Mouse (Mus musculus) spleen, adult 2 months (tissue): Measurements from ENCODE around the gene Smarcad1. TPM values are rescaled to one million over a fixed set of nuclear protein-coding genes. Genes with fewer than 3 reads are reported as not detected.
"Not testable (repeated sequence)": the region's sequence is repeated elsewhere in the genome, so short reads cannot be mapped to it uniquely, and the experiment has no call there.

ENCODE experiments used
- DNase-seq, 2 experiments: peaks; one replicate each; pipeline versions ENCODE4 v3.0.0 to v3.0.0-alpha.2; 2012 to 2021; ENCODE audit warnings: low spot score in 2 of 2, low read depth in 1 of 2
- H3K27ac ChIP-seq: fragments of 200-500 bp; 2 replicates; pipeline ENCODE4 v1.5.1; 2012; ENCODE audit warnings: low read length, inconsistent platforms; ENCODE audit not compliant: insufficient read depth
- H3K27me3 ChIP-seq: fragments of 200-500 bp; 2 replicates; pipeline ENCODE4 v1.6.1; 2012; ENCODE audit warnings: mild to moderate bottlenecking, moderate library complexity, low read length, inconsistent platforms; ENCODE audit not compliant: control insufficient read depth, insufficient read depth
- H3K36me3 ChIP-seq: fragments of 200-500 bp; 2 replicates; pipeline ENCODE4 v1.6.1; 2012; ENCODE audit warnings: mild to moderate bottlenecking, low read length, inconsistent platforms; ENCODE audit not compliant: control insufficient read depth, insufficient read depth
- H3K4me1 ChIP-seq: fragments of 200-500 bp; 2 replicates; pipeline ENCODE4 v1.6.1; 2011; ENCODE audit warnings: inconsistent platforms; ENCODE audit not compliant: control insufficient read depth, insufficient read depth, insufficient read length
- H3K4me3 ChIP-seq: fragments of 200-500 bp; 2 replicates; pipeline ENCODE4 v1.5.1; 2011; ENCODE audit warnings: mild to moderate bottlenecking, inconsistent platforms; ENCODE audit not compliant: insufficient read depth, insufficient read length; ENCODE audit errors: extremely low read depth
- CTCF ChIP-seq: fragments of 200-500 bp; IDR thresholded peaks from 2 replicates; pipeline ENCODE4 v1.5.1; 2011; ENCODE audit warnings: mild to moderate bottlenecking, inconsistent platforms; ENCODE audit not compliant: insufficient read depth, insufficient read length, insufficient replicate concordance; ENCODE audit errors: extremely low read depth
- POLR2A ChIP-seq: fragments of 200-500 bp; IDR thresholded peaks from 2 replicates; pipeline ENCODE4 v1.6.1; 2011; ENCODE audit warnings: low read depth, low read length, inconsistent platforms
- WGBS: fragments of 180-500 bp; shearing (Covaris S2); methylation state at CpG from one replicate; pipeline ENCODE4 v1.1.7; 2018; 5-methylcytosine and 5-hydroxymethylcytosine counted together
- polyA plus RNA-seq: library from polyadenylated mRNA; depleted of rRNA; stranded (reverse); fragments of >200 nt; gene quantifications from 2 replicates; pipeline ENCODE4 v1.2.3, GENCODE M21; 2012; rRNA removed

The Smarcad1 gene
- polyA plus RNA-seq, result 6.0 and 7.1 TPM in 2 replicates

GRCm38 (mm10) chr6:65042491-65043171, at the start of gene Smarcad1:
Smarcad1 (plus strand) TSS chr6:65042583.
- TF ChIP-seq CTCF, result no peak
- peak; percentile 19; the same call in 1 of the 2 replicates for TF ChIP-seq POLR2A
- peak within 1 kb of the TSS; percentile 95 for H3K27ac ChIP-seq
- peaks cover 7% of the 10 kb centered on the region; the same call in 1 of the 2 replicates for H3K36me3 ChIP-seq
- WGBS, result under 1% methylated on average over 80 of the region's 81 CpGs
- peak; percentile 77 to 82 for DNase-seq
- peak within 1 kb of the TSS; percentile 99 for H3K4me3 ChIP-seq
- no peaks in the 10 kb centered on the region; the same call in 1 of the 2 replicates for H3K4me1 ChIP-seq
- H3K27me3 ChIP-seq, result no peaks in the 10 kb centered on the region

- TF ChIP-seq POLR2A (no peak), CTCF (no peak)
- no peaks in the 10 kb centered on the region for H3K27me3 ChIP-seq
- no peak overlapping the region for H3K4me3 ChIP-seq
- H3K27ac ChIP-seq, result no peak overlapping the region
- no peaks in the 10 kb centered on the region for H3K36me3 ChIP-seq
- H3K4me1 ChIP-seq, result no peaks in the 10 kb centered on the region
- DNase-seq, result no peak
- WGBS, result 39% methylated on average over 13 of the region's 13 CpGs
Measured at GRCm38 (mm10) chr6:64996824-64997421, 45.5 kb upstream of the Smarcad1 start.

- WGBS, result 95% methylated on average over 2 of the region's 2 CpGs
- no peak for DNase-seq
Measured at GRCm38 (mm10) chr6:64997805-64998204, 44.6 kb upstream of the Smarcad1 start.

GRCm38 (mm10) chr6:65000757-65001156, 41.6 kb upstream of the Smarcad1 start:
- DNase-seq, H3K27me3 ChIP-seq, H3K36me3 ChIP-seq, H3K4me1 ChIP-seq, H3K27ac ChIP-seq, H3K4me3 ChIP-seq: not testable (repeated sequence)
- 80% methylated on average over 5 of the region's 5 CpGs for WGBS

More at GRCm38 (mm10) chr6:64997805-64998204, 44.6 kb upstream of the Smarcad1 start:
- Histone ChIP-seq H3K27ac (no peak overlapping the region), H3K4me1 (no peaks in the 10 kb centered on the region), H3K27me3 (no peaks in the 10 kb centered on the region), H3K36me3 (no peaks in the 10 kb centered on the region), H3K4me3 (no peak overlapping the region)
- no peak for TF ChIP-seq CTCF
- no peak for TF ChIP-seq POLR2A

- no peak overlapping the region for H3K27ac ChIP-seq
- DNase-seq, result no peak
- WGBS, result 82% methylated on average over 3 of the region's 3 CpGs
- H3K4me3 ChIP-seq, result no peak overlapping the region
- H3K4me1 ChIP-seq, result no peaks in the 10 kb centered on the region
- H3K36me3 ChIP-seq, result no peaks in the 10 kb centered on the region
- TF ChIP-seq POLR2A, result no peak
- TF ChIP-seq CTCF, result no peak
- no peaks in the 10 kb centered on the region for H3K27me3 ChIP-seq
Measured at GRCm38 (mm10) chr6:65002196-65002595, 40.2 kb upstream of the Smarcad1 start.

- 16% methylated on average over 5 of the region's 5 CpGs for WGBS
- Histone ChIP-seq H3K4me1 (no peaks in the 10 kb centered on the region), H3K27me3 (no peaks in the 10 kb centered on the region), H3K36me3 (no peaks in the 10 kb centered on the region), H3K4me3 (no peak overlapping the region), H3K27ac (no peak overlapping the region)
- TF ChIP-seq CTCF (no peak), POLR2A (no peak)
- no peak for DNase-seq
Measured at GRCm38 (mm10) chr6:65008836-65009235, 33.5 kb upstream of the Smarcad1 start.

- no peak overlapping the region for H3K27ac ChIP-seq
- no peaks in the 10 kb centered on the region for H3K36me3 ChIP-seq
- WGBS, result 85% methylated on average over 5 of the region's 5 CpGs
- no peak for DNase-seq
- TF ChIP-seq CTCF, result no peak
- no peak for TF ChIP-seq POLR2A
- H3K4me1 ChIP-seq, result no peaks in the 10 kb centered on the region
- no peak overlapping the region for H3K4me3 ChIP-seq
- H3K27me3 ChIP-seq, result no peaks in the 10 kb centered on the region
Measured at GRCm38 (mm10) chr6:65011444-65011990, 30.9 kb upstream of the Smarcad1 start.
